Comparison of ENCODE assay signal across 17 mouse cellular contexts in the genomic region with DNA sequence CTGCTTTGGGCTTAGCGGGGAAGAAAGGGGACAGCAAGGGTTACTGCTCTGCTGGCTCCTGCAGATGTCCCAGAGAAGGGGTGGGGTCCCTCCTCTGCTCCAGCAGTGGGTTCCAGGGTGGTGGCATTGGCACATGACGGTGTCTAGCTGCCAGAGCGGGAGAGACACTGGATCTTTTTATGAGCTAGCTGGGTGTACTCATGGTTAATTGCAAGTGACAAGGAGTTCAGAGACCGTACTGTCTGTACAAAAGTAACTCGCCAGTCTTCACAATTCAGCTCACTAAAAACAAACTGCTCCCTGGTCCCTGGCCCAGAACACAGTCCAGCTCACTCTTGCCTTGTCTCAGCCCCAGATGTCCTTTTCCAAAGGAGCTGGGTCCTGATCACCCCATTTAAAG. TPM values are rescaled to one million over a fixed set of nuclear protein-coding genes. Genes with fewer than 3 reads are reported as not detected.
DNase-seq lines count a peak whose midpoint lies in the region; ATAC-seq lines count a peak whose summit lies in the region.
"Had no signal": no experiment of that assay in that cellular context is flagged by ENCODE, and none has a peak within 500 bp of the region (broad histone marks: within the 10 kb centered on the region; RNA-seq: fewer than 3 reads in every experiment).

No protein-coding gene starts in this region.

- no peak overlapping the region for H3K27ac ChIP-seq in hindbrain, embryonic 15.5 days (replicated peaks)
- H3K27ac ChIP-seq in hindbrain, embryonic 13.5 days, result no peak overlapping the region
- peak overlapping the region; percentile 39 to 66; a peak in 3 of 4 replicates for H3K27ac ChIP-seq in heart, embryonic 14.5 days (replicated peaks in 1 of 2; ENCODE audit: control insufficient read depth in 1 of 2, insufficient read depth in 1 of 2, low read depth in 2 of 2, low read length in 2 of 2)
- H3K27ac ChIP-seq: intestine, embryonic 15.5 days; limb, embryonic 12.5 days; liver, embryonic 14.5 days; neural tube, embryonic 13.5 days had no signal

- no peak overlapping the region for H3K9ac ChIP-seq in hindbrain, embryonic 15.5 days
- no peak overlapping the region for H3K9ac ChIP-seq in hindbrain, embryonic 13.5 days
- no peak overlapping the region for H3K9ac ChIP-seq in heart, embryonic 14.5 days (ENCODE audit: low read length)
- H3K9ac ChIP-seq: intestine, embryonic 15.5 days; limb, embryonic 12.5 days; liver, embryonic 14.5 days; neural tube, embryonic 13.5 days had no signal

- no peaks in the 10 kb centered on the region for H3K4me1 ChIP-seq in hindbrain, embryonic 15.5 days (replicated peaks)
- no peaks in the 10 kb centered on the region for H3K4me1 ChIP-seq in hindbrain, embryonic 13.5 days (replicated peaks)
- peaks cover 11 to 29% of the 10 kb centered on the region in 2 experiments for H3K4me1 ChIP-seq in heart, embryonic 14.5 days (ENCODE audit: control insufficient read depth in 2 of 2, insufficient read depth in 2 of 2, low read length in 2 of 2)
- H3K4me1 ChIP-seq: intestine, embryonic 15.5 days; limb, embryonic 12.5 days; neural tube, embryonic 13.5 days had no signal

- peak; percentile 69; the same call in 1 of the 2 replicates for ATAC-seq in hindbrain, embryonic 15.5 days (ENCODE audit: low FRiP score, low read depth)
- no peak for ATAC-seq in hindbrain, embryonic 13.5 days (ENCODE audit: low FRiP score)
- no peak for ATAC-seq in heart, embryonic 14.5 days (ENCODE audit: insufficient number of reproducible peaks, insufficient read depth, low FRiP score, low read depth)
- ATAC-seq: intestine, embryonic 15.5 days; lung, postnatal 0 days had no signal

- H3K9me3 ChIP-seq in hindbrain, embryonic 15.5 days, result no peaks in the 10 kb centered on the region
- H3K9me3 ChIP-seq in hindbrain, embryonic 13.5 days, result no peaks in the 10 kb centered on the region
- no peaks in the 10 kb centered on the region for H3K9me3 ChIP-seq in heart, embryonic 14.5 days (ENCODE audit: control insufficient read depth, low read length)
- H3K9me3 ChIP-seq: intestine, embryonic 15.5 days; neural tube, embryonic 13.5 days had no signal

- peak; percentile 29 to 59 for DNase-seq in frontal cortex, postnatal 10 days (ENCODE audit: low spot score in 2 of 2)
- no peak for DNase-seq in frontal cortex, adult 2 months (ENCODE audit: extremely low spot score in 1 of 2, low spot score in 1 of 2)
- DNase-seq in lung, postnatal 10 days, result peak; percentile 13
- DNase-seq in lung, postnatal 36 days, result no peak
- DNase-seq in adrenal gland, postnatal 36 days, result no peak
- DNase-seq: embryo, embryonic 11 days had no signal

- no peaks in the 10 kb centered on the region for H3K27me3 ChIP-seq in hindbrain, embryonic 15.5 days
- H3K27me3 ChIP-seq in hindbrain, embryonic 13.5 days, result no peaks in the 10 kb centered on the region
- H3K27me3 ChIP-seq in heart, embryonic 14.5 days (ENCODE audit: control insufficient read depth, insufficient read depth, low read length), result no peaks in the 10 kb centered on the region
- H3K27me3 ChIP-seq: intestine, embryonic 15.5 days; limb, embryonic 12.5 days; neural tube, embryonic 13.5 days had no signal

- 70% methylated on average over 5 of the region's 5 CpGs for WGBS in hindbrain, embryonic 15.5 days
- 77% methylated on average over 5 of the region's 5 CpGs for WGBS in hindbrain, embryonic 13.5 days
- 62% methylated on average over 5 of the region's 5 CpGs for WGBS in heart, embryonic 14.5 days

- H3K36me3 ChIP-seq in hindbrain, embryonic 15.5 days, result no peaks in the 10 kb centered on the region
- H3K36me3 ChIP-seq in hindbrain, embryonic 13.5 days, result no peaks in the 10 kb centered on the region
- H3K36me3 ChIP-seq in heart, embryonic 14.5 days (ENCODE audit: control insufficient read depth, insufficient read depth, low read length), result 0 out of 2 replicates have a peak, but pooled peaks cover 15% of the 10 kb centered on the region
- H3K36me3 ChIP-seq: intestine, embryonic 15.5 days; limb, embryonic 12.5 days; neural tube, embryonic 13.5 days had no signal

- no peak overlapping the region for H3K4me2 ChIP-seq in hindbrain, embryonic 15.5 days
- H3K4me2 ChIP-seq in hindbrain, embryonic 13.5 days, result no peak overlapping the region
- no peak overlapping the region for H3K4me2 ChIP-seq in heart, embryonic 14.5 days (ENCODE audit: low read length)
- H3K4me2 ChIP-seq: intestine, embryonic 15.5 days; limb, embryonic 12.5 days; neural tube, embryonic 13.5 days had no signal

- H3K4me3 ChIP-seq in hindbrain, embryonic 15.5 days, result no peak overlapping the region
- no peak overlapping the region for H3K4me3 ChIP-seq in hindbrain, embryonic 13.5 days
- H3K4me3 ChIP-seq in heart, embryonic 14.5 days (ENCODE audit: control insufficient read depth in 1 of 2, insufficient read depth in 1 of 2, low read depth in 1 of 2, low read length in 2 of 2), result no peak overlapping the region
- H3K4me3 ChIP-seq: erythroblast, embryonic 14.5 days; intestine, embryonic 15.5 days; limb, embryonic 12.5 days; neural tube, embryonic 13.5 days had no signal

RNA-seq across cellular contexts. Expression of gene Spon1, which starts 26.2 kb away (rescaled TPM):
- polyA plus RNA-seq in frontal cortex, adult 2 months (2012; rRNA removed), result 33.8 and 42.0 TPM in 2 replicates
- polyA plus RNA-seq in hindbrain, embryonic 15.5 days (2015; fragmentation: Nextera tagmentation; extraction: Ambion mirVana), result 67.1 and 73.6 TPM in 2 replicates
- 82.8 and 104 TPM in 2 replicates for polyA plus RNA-seq in hindbrain, embryonic 13.5 days (2015; fragmentation: Nextera tagmentation; extraction: Ambion mirVana)
- polyA plus RNA-seq in heart, embryonic 14.5 days (2014; fragmentation: Nextera tagmentation; extraction: Ambion mirVana), result 76.2 and 79.7 TPM in 2 replicates
- 10 to 100 TPM in 1 of 2 experiments, 1 to 10 TPM in 1; 9.7 to 12.4 TPM for total RNA-seq in adrenal gland, postnatal 36 days (2021)
- total RNA-seq: megakaryocyte-erythroid progenitor cell, adult 5-6 weeks; monocyte, adult 5-6 weeks had no signal
- polyA plus RNA-seq: erythroblast, embryonic 14.5 days had no signal

Comparison
In these comparisons a context has a peak if more than half of its experiments do, and no peak if none do; other contexts are left out.
1. DNase-seq: peak in frontal cortex, postnatal 10 days (2 of 2) and lung, postnatal 10 days (single experiment); none in frontal cortex, adult 2 months (0 of 2), lung, postnatal 36 days (single experiment) and adrenal gland, postnatal 36 days (0 of 2).
2. H3K27ac ChIP-seq: peak in heart, embryonic 14.5 days (2 of 2); none in hindbrain, embryonic 15.5 days (single experiment) and hindbrain, embryonic 13.5 days (single experiment).